Mouse (Mus musculus): Measurements from ENCODE around the gene Ggcx.
"Not testable (repeated sequence)": the region's sequence is repeated elsewhere in the genome, so short reads cannot be mapped to it uniquely, and the experiment has no call there.

Gene Ggcx

DNA sequence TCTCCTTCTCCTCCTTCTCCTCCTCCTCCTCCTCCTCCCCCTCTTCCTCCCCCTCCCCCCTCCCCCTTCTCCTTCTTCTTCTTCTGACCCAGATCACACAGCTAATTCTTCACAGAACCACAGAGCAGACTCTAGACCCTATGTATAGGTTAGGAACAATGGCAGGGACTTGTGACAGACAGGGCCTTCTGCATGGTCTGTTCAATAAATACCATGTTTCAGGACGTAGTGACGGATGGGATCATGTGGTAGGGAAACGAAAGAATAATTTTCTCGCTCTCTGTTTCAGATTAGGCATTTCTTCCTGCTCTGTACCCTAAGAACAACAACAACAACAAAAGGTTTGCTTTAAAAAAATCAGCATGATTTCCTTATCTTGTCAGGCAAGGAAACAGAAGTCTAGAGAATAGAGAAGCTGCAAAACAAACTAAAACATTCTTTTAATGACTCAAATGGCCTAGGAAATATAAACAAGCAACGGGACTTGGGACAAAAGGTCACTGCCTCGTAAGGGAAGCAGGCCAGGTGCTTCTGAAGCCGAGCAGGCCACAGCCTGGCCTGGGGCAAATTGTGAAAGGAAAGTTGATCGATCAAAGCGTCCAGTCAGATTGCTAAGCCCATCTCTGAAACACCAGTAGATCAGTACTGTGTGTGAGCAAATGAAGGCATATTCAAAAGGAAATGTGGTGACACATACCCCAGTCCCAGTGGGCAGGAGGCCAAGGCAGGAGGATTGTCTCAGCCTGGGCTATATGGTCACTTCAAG is 46.1 kb downstream of the Ggcx start:
- DNase-seq (ENCODE audit: low read depth, low spot score), result no peak

DNA sequence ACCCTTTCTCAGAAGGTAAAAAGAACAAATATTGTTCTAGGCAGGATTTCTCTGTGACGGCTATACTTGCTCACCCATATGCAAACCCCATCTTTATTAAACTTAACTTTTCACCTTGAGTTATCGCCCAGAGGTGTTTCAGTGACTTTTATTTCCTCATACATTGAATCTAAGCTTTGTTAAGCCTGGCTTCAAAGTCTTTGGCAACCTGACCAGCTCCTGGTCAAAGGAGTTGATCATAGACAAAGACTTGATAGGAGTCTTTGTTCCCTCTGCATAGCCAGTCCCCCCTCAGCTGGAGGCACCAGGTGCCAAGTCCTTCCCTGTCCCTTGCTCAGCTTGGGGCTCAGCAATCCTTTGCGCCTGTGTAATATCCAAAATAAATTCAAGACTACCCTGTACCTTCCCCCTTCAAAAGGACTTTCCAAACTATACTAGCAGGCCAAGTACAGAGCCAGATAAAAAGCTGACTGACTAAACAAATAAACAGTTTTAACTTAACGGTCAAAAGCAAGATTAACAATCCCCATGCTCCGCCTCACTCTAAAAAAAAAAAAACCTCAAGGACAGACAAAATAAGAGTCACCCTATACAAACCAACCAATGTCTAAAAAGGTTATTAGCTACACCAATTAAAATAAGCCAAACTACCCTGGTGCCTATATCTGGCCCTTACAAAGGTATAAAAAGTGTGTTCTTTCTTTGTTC is 48.6 kb downstream of the Ggcx start:
- DNase-seq (ENCODE audit: low read depth, low spot score), result not testable (repeated sequence)

DNA sequence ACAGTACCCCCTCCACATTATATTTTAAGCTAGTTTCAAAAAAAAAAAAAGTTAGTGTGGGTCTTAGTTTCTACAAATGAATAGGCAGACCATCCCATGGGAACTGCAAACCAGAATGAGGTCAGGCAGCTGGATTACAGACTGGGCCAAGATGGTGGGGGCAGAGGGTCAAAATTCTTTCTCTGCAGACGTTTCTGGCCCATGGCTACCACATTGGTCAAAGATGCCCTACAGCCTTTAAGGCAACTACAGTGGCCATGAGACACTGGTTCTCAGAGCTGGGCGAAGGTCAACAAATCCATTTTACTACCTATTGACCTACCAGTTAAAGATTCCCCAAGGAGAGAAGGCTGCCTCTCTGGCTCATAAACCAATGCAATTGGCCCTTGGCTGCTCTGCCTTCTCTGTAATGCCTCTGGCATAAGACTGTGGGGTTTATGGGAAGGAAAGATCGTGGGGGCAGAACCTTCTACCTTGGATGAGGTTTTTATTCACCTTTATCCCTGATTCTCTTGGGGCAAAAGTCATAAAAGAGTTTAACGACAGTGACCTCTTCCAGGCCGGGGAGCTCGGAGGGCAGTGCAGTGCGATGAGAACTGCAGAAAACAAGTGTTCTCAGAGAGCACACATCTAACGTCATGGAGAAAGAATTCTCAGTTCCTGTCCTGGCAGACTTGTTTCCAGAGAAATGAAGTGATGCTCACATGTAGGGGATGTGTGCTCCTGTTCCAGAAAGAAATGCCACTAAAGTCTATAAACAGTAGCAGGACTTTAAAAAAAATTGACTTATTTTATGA is 51.5 kb downstream of the Ggcx start:
- DNase-seq (ENCODE audit: low read depth, low spot score), result no peak

DNA sequence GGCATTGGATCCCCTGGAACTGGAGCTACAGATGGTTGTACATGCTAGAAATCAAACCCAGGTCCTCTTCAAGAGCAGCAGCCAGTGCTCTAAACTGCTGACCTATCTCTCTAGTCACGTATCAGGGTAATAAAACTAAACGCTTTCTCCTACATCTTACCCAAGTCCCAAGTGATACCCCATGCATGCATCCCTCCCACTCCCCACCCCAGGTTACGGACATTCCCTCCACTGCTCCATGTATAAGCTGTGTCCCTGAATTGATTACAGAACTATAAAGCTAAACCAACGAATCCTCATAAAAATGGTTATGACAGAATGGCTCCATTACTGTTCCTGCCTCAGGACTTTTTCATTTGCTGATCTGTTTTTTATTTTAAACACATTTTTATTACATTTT is 52.1 kb downstream of the Ggcx start:
- no peak for DNase-seq (ENCODE audit: low read depth, low spot score)

DNA sequence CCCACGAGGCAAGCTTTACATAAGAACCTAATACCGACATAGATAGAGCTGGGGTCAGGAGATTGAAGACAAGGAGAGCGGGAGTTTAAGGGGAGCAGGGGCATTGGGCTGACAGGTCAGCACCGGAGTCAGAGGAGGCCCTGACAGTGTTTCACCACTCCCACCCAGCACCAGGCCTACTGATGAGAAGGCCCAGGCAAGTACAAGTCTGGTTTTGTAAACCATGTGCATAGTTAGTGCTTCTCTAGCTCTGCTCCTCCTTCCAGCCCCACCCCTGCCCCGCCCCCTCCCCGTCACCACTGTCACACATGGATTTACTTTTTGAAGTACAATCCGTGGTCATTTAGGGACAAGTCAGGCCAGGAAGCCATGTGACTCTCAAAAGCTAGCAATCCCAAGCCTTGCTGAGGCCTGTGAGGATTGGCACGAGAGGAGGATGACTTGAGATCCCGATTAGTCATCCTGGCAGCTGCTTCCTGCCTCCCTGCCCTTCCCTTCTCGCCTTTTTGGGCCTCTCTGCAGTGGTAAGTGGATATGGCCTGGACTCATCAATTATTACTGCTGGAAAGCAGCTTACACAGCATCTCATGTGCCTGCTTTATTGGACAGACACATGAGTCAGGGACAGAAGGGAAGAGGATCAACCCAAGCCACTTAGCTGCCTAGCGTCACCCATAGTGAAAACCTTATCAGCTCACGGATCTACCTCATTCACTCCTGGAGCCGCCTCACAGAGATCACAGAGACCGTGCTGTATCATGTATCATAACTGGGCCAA is 59.3 kb downstream of the Ggcx start:
- DNase-seq (ENCODE audit: low read depth, low spot score), result peak; percentile 27

DNA sequence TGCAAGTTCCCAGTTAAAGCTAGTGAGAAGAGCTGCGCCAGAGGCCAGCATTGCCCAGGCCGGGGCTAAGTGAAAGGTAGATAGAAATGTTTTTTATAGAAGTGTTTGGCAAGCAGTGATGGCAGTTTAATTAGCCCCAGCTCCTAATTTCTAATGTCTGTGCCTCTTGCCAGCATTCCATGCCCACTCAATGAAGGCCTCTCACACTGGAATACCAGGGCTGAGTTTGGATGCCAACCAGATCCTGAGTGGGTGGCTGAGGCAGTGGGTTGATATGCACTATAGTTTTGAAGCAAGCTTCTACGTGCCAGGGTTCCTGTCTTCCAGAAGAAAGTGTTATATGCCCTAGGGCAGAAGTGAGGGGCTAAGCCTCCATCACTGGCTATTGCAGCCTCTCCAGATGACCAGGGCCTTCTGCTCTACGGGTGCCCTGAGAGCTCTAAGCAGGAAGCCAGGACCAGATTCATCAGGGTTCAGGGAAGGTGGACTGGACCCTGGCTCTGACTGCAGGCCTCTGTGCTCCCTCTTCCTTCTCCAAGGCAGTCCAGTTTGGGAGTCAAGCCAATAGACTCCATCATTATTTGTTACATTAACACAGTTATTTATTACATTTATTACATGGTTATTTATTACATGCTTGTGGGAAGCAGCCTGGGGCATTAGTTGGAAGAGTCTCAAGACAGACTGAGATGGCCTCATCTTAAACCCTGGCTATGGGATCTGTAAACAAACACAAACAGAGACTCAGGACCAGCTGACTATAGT is 61.3 kb downstream of the Ggcx start:
- DNase-seq (ENCODE audit: low read depth, low spot score), result no peak

DNA sequence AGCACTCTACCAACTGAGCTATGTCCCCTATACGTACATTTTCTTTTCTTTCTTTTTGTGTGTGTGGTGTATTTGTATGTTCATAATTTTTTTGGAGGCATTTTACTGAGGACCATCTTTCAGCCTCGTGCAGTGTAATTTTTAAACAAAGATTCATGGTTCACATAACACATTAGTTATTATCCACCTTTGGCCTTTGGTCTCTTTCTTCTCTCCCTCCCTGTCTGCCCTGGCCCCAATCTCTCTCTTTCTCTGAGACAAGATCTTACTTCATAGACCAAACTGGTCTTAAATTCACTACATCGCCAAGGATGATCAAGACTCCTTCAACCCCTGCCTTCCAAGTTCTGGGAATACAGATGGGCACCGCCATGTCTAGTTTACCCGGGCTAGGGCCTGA is 62.7 kb downstream of the Ggcx start:
- DNase-seq (ENCODE audit: low read depth, low spot score), result no peak

DNA sequence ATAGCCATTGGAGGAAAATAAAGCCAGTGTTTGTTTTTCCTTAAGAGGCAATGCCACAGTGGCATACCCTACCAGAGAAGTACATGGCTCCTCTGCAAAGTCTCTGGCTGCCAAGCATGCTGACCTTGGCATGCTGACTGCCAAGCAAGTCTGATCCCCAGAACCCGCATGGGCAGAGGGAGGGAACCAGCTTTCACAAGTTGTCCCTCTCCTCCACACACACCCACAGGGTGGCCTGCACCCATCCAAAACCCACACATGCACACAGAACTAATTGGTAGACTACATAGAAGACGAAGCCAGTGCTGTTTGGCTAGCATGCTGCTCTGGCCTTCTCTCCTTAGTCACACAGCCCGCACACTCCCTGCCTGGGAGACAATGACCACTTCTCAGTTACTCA is 63.5 kb downstream of the Ggcx start:
- DNase-seq (ENCODE audit: low read depth, low spot score), result no peak

DNA sequence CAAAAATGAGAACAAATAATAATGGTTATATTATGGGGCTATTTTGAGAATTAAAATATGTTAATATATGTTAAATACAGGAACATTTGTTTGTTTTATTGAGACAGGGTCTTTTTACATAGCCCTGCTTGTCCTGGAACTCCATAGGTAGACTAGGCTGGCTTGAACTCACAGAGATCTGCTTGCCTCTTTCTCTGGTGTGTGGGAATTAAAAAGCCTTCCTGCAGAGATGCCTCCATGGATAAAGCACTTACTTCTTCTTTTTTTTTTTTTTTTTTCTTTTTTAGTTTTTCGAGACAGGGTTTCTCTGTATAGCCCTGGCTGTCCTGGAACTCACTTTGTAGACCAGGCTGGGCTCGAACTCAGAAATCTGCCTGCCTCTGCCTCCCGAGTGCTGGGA is 64.6 kb downstream of the Ggcx start:
- not testable (repeated sequence) for DNase-seq (ENCODE audit: low read depth, low spot score)

DNA sequence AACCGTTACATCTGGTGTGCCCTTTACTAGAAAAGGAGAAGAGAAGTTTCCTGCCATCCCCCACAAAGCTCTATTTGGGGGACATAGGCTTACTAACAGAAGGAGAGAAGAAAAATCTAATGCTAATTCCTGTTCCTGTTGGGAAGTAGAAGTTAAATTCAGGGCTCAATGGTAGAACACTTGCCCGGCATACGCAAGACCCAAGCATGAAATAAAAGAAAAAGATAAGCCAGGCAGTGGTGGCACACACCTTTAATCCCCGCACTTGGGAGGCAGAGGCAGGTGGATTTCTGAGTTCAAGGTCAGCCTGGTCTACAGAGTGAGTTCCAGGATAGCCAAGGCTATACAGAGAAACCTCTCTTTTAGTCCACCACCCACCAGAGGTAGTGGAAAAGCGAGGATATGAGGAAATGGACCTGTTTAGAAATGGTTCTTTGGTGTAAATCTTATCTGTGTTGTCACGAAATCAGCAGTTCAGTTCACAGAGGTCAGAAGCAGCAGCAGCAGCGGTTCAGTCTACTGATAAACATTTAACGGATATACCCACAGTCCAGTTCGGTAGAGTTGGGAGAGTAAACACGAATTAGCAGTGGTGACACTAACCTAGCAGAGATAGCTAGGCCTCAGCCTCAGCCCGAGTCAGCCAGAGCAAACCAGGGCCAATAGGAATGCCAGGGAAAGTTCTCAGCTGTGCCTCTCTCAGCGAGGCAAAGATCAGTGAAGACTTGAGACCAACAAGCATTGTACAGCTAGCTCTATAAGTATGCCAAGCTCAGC is 65.7 kb downstream of the Ggcx start:
- no peak for DNase-seq (ENCODE audit: low read depth, low spot score)

DNA sequence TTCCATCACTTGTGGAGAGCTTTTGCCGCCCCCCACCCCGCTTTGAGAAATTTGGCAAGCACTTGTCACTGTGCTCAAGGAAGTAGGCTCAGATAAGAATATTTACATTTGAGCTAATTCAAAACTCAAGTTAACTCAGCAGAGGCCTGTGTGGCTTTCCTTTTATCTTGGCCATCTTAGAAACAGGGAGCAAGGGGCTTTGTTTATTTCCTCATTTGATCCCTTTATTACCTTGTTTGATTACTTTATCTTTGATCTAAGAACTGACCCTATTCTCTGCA is 66.3 kb downstream of the Ggcx start:
- no peak for DNase-seq (ENCODE audit: low read depth, low spot score)
